Mouse (Mus musculus) testis, adult 2 months (tissue): Measurements from ENCODE around the gene Papss2. TPM values are rescaled to one million over a fixed set of nuclear protein-coding genes. Genes with fewer than 3 reads are reported as not detected.

Experiments used
- H3K27ac ChIP-seq: fragments of 200-500 bp; 2 replicates; pipeline ENCODE4 v1.5.1; 2012; ENCODE audit warnings: low read depth, low read length; ENCODE audit not compliant: control insufficient read depth, insufficient read depth
- H3K27me3 ChIP-seq: fragments of 200-500 bp; 2 replicates; pipeline ENCODE4 v1.6.1; 2012; ENCODE audit warnings: mild to moderate bottlenecking, low read length, moderate library complexity; ENCODE audit not compliant: control insufficient read depth, insufficient read depth
- H3K36me3 ChIP-seq: fragments of 200-500 bp; 2 replicates; pipeline ENCODE4 v1.6.1; 2012; ENCODE audit warnings: mild to moderate bottlenecking, low read length; ENCODE audit not compliant: control insufficient read depth, insufficient read depth
- H3K4me1 ChIP-seq: fragments of 200-500 bp; 2 replicates; pipeline ENCODE4 v1.6.1; 2012; ENCODE audit warnings: low read length; ENCODE audit not compliant: control insufficient read depth, insufficient read depth
- H3K4me3 ChIP-seq: fragments of 200-500 bp; 2 replicates; pipeline ENCODE4 v1.5.1; 2012; ENCODE audit warnings: low read depth, mild to moderate bottlenecking, low read length, moderate library complexity, mixed read lengths; ENCODE audit not compliant: control insufficient read depth
- CTCF ChIP-seq: fragments of 200-500 bp; IDR thresholded peaks from 2 replicates; pipeline ENCODE4 v1.5.1; 2012; ENCODE audit warnings: low read depth, mild to moderate bottlenecking, inconsistent platforms, low read length, moderate library complexity; ENCODE audit not compliant: control insufficient read depth, insufficient read depth, insufficient replicate concordance
- POLR2A ChIP-seq: fragments of 200-500 bp; IDR thresholded peaks from 2 replicates; pipeline ENCODE4 v1.6.1; 2012; ENCODE audit warnings: low read depth, mild to moderate bottlenecking, inconsistent platforms, low read length, moderate library complexity; ENCODE audit not compliant: control insufficient read depth
- polyA plus RNA-seq: library from polyadenylated mRNA; depleted of rRNA; stranded (reverse); fragments of >200 nt; gene quantifications from 2 replicates; pipeline ENCODE4 v1.2.3, GENCODE M21; 2012; rRNA removed

Gene Papss2
- polyA plus RNA-seq, 1 experiment = 1.7 TPM

GRCm38 (mm10) chr19:32712588-32713042 lies 117.0 kb downstream of the Papss2 start:
- H3K4me1 ChIP-seq = peaks cover 3% of the 10 kb centered on the region
- H3K4me3 ChIP-seq = peak overlapping the region; percentile 95
- TF ChIP-seq POLR2A = no peak
- no peak for TF ChIP-seq CTCF
- no peaks in the 10 kb centered on the region for H3K27me3 ChIP-seq
- H3K36me3 ChIP-seq = no peaks in the 10 kb centered on the region
- H3K27ac ChIP-seq = peak overlapping the region; percentile 74

GRCm38 (mm10) chr19:32713471-32713870 lies 117.9 kb downstream of the Papss2 start:
- H3K4me1 ChIP-seq = peaks cover 3% of the 10 kb centered on the region
- H3K4me3 ChIP-seq = no peak overlapping the region
- no peak for TF ChIP-seq CTCF
- no peak for TF ChIP-seq POLR2A
- H3K27me3 ChIP-seq = no peaks in the 10 kb centered on the region
- no peak overlapping the region for H3K27ac ChIP-seq
- H3K36me3 ChIP-seq = no peaks in the 10 kb centered on the region

- H3K27me3 ChIP-seq = no peaks in the 10 kb centered on the region
These were observed 119.6 kb downstream of the Papss2 start for GRCm38 (mm10) chr19:32715201-32715600.

GRCm38 (mm10) chr19:32715681-32716080 lies 120.1 kb downstream of the Papss2 start:
- Histone ChIP-seq H3K27ac (no peak overlapping the region), H3K4me3 (peak overlapping the region; percentile 53)
- TF ChIP-seq POLR2A = no peak
- TF ChIP-seq CTCF = no peak

More at GRCm38 (mm10) chr19:32715201-32715600, 119.6 kb downstream of the Papss2 start:
- no peaks in the 10 kb centered on the region for H3K36me3 ChIP-seq
- H3K27ac ChIP-seq = no peak overlapping the region
- TF ChIP-seq CTCF (peak; percentile 69; the same call in 1 of the 2 replicates), POLR2A (no peak)
- H3K4me3 ChIP-seq = no peak overlapping the region
- H3K4me1 ChIP-seq = peaks cover 3% of the 10 kb centered on the region

More at GRCm38 (mm10) chr19:32715681-32716080, 120.1 kb downstream of the Papss2 start:
- no peaks in the 10 kb centered on the region for H3K27me3 ChIP-seq
- H3K36me3 ChIP-seq = no peaks in the 10 kb centered on the region
- H3K4me1 ChIP-seq = peaks cover 3% of the 10 kb centered on the region

Other genes with a start within 250 kb of the Papss2 start
- gene Sgms1, start 206.1 kb upstream of the Papss2 start, polyA plus RNA-seq = 239 and 243 TPM in 2 replicates
- gene Rpl9-ps6, start 129.2 kb upstream of the Papss2 start, polyA plus RNA-seq = 4.2 and 4.6 TPM in 2 replicates
- gene Minpp1, start 110.0 kb upstream of the Papss2 start, polyA plus RNA-seq = 8.8 and 10.5 TPM in 2 replicates
- gene Atad1, start 144.0 kb downstream of the Papss2 start, polyA plus RNA-seq = 66.6 and 90.4 TPM in 2 replicates
- gene Pten, start 161.7 kb downstream of the Papss2 start, polyA plus RNA-seq = 15.1 and 15.4 TPM in 2 replicates